Mouse (Mus musculus): ENCODE results near the gene Tstd1. TPM values are rescaled to one million over a fixed set of nuclear protein-coding genes. Genes with fewer than 3 reads are reported as not detected.

The Tstd1 gene
- total and polyA plus RNA-seq, 2 experiments from 2014 or later: 1.1 TPM; not detected in 1

DNA sequence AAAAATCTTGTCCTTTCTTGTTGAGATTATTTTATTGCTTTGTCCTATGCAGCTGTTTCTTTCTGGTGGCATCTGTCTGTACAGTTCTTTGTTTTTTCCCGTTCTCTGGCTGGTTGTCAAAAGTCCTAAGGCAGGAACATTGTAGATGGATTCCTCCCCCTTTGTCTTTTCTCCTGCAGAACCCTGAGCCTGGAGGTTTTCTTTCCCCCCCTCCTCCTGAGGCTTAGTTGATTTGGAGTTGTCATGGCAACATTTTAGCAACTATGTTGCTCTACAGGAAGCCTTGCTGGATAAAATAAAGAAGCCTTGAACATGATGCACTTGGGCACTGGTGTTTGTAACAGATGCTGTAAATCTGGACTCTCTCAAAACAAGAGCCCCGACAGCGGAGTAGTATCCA lies 6.2 kb upstream of the Tstd1 start:
- peak overlapping the region; percentile 98 for H3K9ac ChIP-seq (replicated peaks; ENCODE audit: low read depth, low read length)
- H3K4me3 ChIP-seq (ENCODE audit: low read depth, low read length): peak overlapping the region; percentile 88
- H3K4me1 ChIP-seq (ENCODE audit: control insufficient read depth, insufficient read depth): no peaks in the 10 kb centered on the region
- no peaks in the 10 kb centered on the region for H3K9me3 ChIP-seq (replicated peaks; ENCODE audit: control insufficient read depth, low read length)
- no peak for ATAC-seq (ENCODE audit: insufficient read depth, low read depth)
- H3K4me2 ChIP-seq (ENCODE audit: low read depth, low read length): peak overlapping the region; percentile 62
- no peaks in the 10 kb centered on the region; the same call in 1 of the 2 replicates for H3K27me3 ChIP-seq (ENCODE audit: control insufficient read depth, insufficient read depth, low read length)
- DNase-seq (ENCODE audit: low spot score): peak; percentile 68
- H3K36me3 ChIP-seq (replicated peaks; ENCODE audit: control insufficient read depth, insufficient read depth, low read length): peaks cover 25% of the 10 kb centered on the region
- peak overlapping the region; percentile 92 for H3K27ac ChIP-seq (ENCODE audit: low read depth)
- WGBS: 43% methylated on average over 3 of the region's 3 CpGs
- TF ChIP-seq CTCF (IDR thresholded peaks at IDR 0.05; ENCODE audit: low read depth): no peak

DNA sequence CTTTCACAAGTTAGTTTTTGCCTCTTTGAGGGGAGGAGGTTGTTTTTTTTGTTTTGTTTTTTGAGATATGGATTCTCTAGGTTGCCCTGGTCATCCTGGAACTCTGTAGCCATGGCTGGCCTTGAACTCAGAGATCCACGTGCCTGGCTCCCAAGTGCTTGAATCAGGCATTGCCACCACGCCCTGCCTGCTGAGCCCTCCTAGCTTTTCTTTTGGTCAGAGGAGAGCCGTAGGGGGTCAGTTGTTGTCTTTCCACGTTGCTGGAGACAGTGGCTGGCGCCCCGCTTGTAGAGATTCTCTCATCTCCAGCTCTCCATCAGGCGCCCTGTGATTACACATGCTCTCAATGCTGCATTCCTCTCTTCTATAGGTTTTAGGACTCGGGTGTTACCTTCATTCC lies 5.1 kb upstream of the Tstd1 start:
- Histone ChIP-seq H3K9me3 (replicated peaks; ENCODE audit: control insufficient read depth, low read length) (no peaks in the 10 kb centered on the region), H3K9ac (replicated peaks; ENCODE audit: low read depth, low read length) (no peak overlapping the region), H3K27ac (ENCODE audit: low read depth) (no peak overlapping the region), H3K4me2 (ENCODE audit: low read depth, low read length) (no peak overlapping the region), H3K4me1 (ENCODE audit: control insufficient read depth, insufficient read depth) (no peaks in the 10 kb centered on the region), H3K27me3 (ENCODE audit: control insufficient read depth, insufficient read depth, low read length) (no peaks in the 10 kb centered on the region; the same call in 1 of the 2 replicates), H3K36me3 (replicated peaks; ENCODE audit: control insufficient read depth, insufficient read depth, low read length) (peaks cover 36% of the 10 kb centered on the region), H3K4me3 (ENCODE audit: low read depth, low read length) (no peak overlapping the region)
- DNase-seq (ENCODE audit: low spot score) (no peak), ATAC-seq (ENCODE audit: insufficient read depth, low read depth) (no peak)
- TF ChIP-seq EP300 (IDR thresholded peaks at IDR 0.05; ENCODE audit: low read depth): no peak
- 77% methylated on average over 8 of the region's 8 CpGs for WGBS

GRCm38 (mm10) chr1:171419291-171419882 lies 715 bp downstream of the Tstd1 start:
- Histone ChIP-seq H3K4me1 (ENCODE audit: control insufficient read depth, insufficient read depth) (no peaks in the 10 kb centered on the region), H3K27me3 (ENCODE audit: control insufficient read depth, insufficient read depth, low read length) (no peaks in the 10 kb centered on the region), H3K4me2 (ENCODE audit: low read depth, low read length) (no peak overlapping the region), H3K9ac (replicated peaks; ENCODE audit: low read depth, low read length) (no peak overlapping the region), H3K9me3 (replicated peaks; ENCODE audit: control insufficient read depth, low read length) (no peaks in the 10 kb centered on the region), H3K27ac (ENCODE audit: low read depth) (no peak overlapping the region), H3K4me3 (ENCODE audit: low read depth, low read length) (no peak overlapping the region), H3K36me3 (replicated peaks; ENCODE audit: control insufficient read depth, insufficient read depth, low read length) (peaks cover 54% of the 10 kb centered on the region)
- TF ChIP-seq EP300 (IDR thresholded peaks at IDR 0.05; ENCODE audit: low read depth) (no peak), CTCF (IDR thresholded peaks at IDR 0.05; ENCODE audit: low read depth) (no peak)
- 73% methylated on average over 12 of the region's 12 CpGs for WGBS
- ATAC-seq (ENCODE audit: insufficient read depth, low read depth) (no peak), DNase-seq (ENCODE audit: low spot score) (no peak)

DNA sequence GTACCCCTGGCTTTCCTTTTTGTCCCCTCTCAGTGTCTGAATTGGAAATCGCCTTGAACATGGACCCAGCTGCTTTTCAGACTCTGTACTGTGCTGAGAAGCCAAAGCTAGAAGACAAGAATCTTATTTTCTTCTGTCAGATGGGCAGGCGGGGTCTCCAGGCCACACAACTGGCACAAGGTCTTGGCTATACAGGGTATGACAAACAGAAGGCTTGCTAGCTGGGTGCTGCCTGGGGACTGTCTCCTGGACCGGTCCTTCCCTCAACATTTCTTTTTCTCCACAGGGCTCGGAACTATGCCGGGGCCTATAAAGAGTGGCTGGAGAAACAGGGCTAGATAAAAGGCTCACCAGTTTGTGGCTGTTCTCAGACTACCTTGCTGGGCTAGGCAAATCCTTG lies 1.2 kb downstream of the Tstd1 start:
- ATAC-seq (ENCODE audit: insufficient read depth, low read depth) (no peak), DNase-seq (ENCODE audit: low spot score) (no peak)
- Histone ChIP-seq H3K4me3 (ENCODE audit: low read depth, low read length) (no peak overlapping the region), H3K9me3 (replicated peaks; ENCODE audit: control insufficient read depth, low read length) (no peaks in the 10 kb centered on the region), H3K36me3 (replicated peaks; ENCODE audit: control insufficient read depth, insufficient read depth, low read length) (peaks cover 54% of the 10 kb centered on the region), H3K9ac (replicated peaks; ENCODE audit: low read depth, low read length) (no peak overlapping the region), H3K4me2 (ENCODE audit: low read depth, low read length) (no peak overlapping the region), H3K4me1 (ENCODE audit: control insufficient read depth, insufficient read depth) (peaks cover 2% of the 10 kb centered on the region; the same call in 1 of the 2 replicates), H3K27me3 (ENCODE audit: control insufficient read depth, insufficient read depth, low read length) (no peaks in the 10 kb centered on the region), H3K27ac (ENCODE audit: low read depth) (no peak overlapping the region)
- 86% methylated on average over 5 of the region's 5 CpGs for WGBS
- TF ChIP-seq EP300 (IDR thresholded peaks at IDR 0.05; ENCODE audit: low read depth) (no peak), CTCF (IDR thresholded peaks at IDR 0.05; ENCODE audit: low read depth) (no peak)

DNA sequence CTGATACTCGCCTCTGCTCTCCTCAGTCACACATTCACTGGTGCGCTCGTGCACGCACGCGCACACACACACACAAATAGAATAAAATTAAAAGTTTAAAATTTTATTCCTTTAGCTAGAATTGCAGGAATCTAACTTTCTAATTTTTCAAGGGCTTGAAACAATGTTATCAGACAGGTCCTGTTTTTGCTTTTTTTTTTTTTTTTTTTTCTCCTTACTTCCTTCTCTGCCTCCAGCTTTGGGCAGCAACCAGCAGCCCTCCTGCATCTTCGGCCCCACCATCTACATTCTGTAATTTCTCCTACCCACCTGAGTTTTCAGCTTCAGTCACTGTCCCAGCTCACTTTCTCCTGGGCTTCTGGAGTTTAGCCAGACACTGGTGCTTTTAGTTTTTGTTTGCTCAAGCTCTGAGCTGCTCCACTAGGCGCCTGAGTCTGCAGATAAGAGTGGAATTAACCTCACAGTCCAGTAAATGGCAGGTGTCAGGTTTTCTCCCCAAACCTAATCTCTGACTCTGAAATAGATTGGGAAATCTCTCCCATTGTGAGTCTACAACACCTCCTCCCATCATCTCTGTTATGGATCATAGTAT lies 3.9 kb downstream of the Tstd1 start:
- DNase-seq (ENCODE audit: low spot score) (no peak), ATAC-seq (ENCODE audit: insufficient read depth, low read depth) (no peak)
- no peak overlapping the region for H3K9ac ChIP-seq (replicated peaks; ENCODE audit: low read depth, low read length)
- no peak overlapping the region for H3K27ac ChIP-seq (ENCODE audit: low read depth)
- no peak overlapping the region for H3K4me3 ChIP-seq (ENCODE audit: low read depth, low read length)
- H3K27me3 ChIP-seq (ENCODE audit: control insufficient read depth, insufficient read depth, low read length): no peaks in the 10 kb centered on the region
- no peaks in the 10 kb centered on the region for H3K9me3 ChIP-seq (replicated peaks; ENCODE audit: control insufficient read depth, low read length)
- 73% methylated on average over 8 of the region's 8 CpGs for WGBS
- H3K4me1 ChIP-seq (ENCODE audit: control insufficient read depth, insufficient read depth): peaks cover 8% of the 10 kb centered on the region; the same call in 1 of the 2 replicates
- no peak overlapping the region for H3K4me2 ChIP-seq (ENCODE audit: low read depth, low read length)
- peaks cover 27% of the 10 kb centered on the region for H3K36me3 ChIP-seq (replicated peaks; ENCODE audit: control insufficient read depth, insufficient read depth, low read length)
- no peak for TF ChIP-seq CTCF (IDR thresholded peaks at IDR 0.05; ENCODE audit: low read depth)
- no peak for TF ChIP-seq EP300 (IDR thresholded peaks at IDR 0.05; ENCODE audit: low read depth)

GRCm38 (mm10) chr1:171424638-171425037 lies 6.0 kb downstream of the Tstd1 start:
- no peak overlapping the region for H3K9ac ChIP-seq (replicated peaks; ENCODE audit: low read depth, low read length)
- no peaks in the 10 kb centered on the region for H3K27me3 ChIP-seq (ENCODE audit: control insufficient read depth, insufficient read depth, low read length)
- DNase-seq (ENCODE audit: low spot score) (no peak), ATAC-seq (ENCODE audit: insufficient read depth, low read depth) (no peak)
- peak overlapping the region; percentile 40; the same call in 1 of the 2 replicates for H3K27ac ChIP-seq (ENCODE audit: low read depth)
- no peak overlapping the region for H3K4me2 ChIP-seq (ENCODE audit: low read depth, low read length)
- 30% methylated on average over 5 of the region's 5 CpGs for WGBS
- no peak overlapping the region for H3K4me3 ChIP-seq (ENCODE audit: low read depth, low read length)
- H3K36me3 ChIP-seq (replicated peaks; ENCODE audit: control insufficient read depth, insufficient read depth, low read length): 0 out of 2 replicates have a peak, but pooled peaks cover 7% of the 10 kb centered on the region
- peaks cover 8% of the 10 kb centered on the region; the same call in 1 of the 2 replicates for H3K4me1 ChIP-seq (ENCODE audit: control insufficient read depth, insufficient read depth)
- H3K9me3 ChIP-seq (replicated peaks; ENCODE audit: control insufficient read depth, low read length): no peaks in the 10 kb centered on the region
- TF ChIP-seq EP300 (IDR thresholded peaks at IDR 0.05; ENCODE audit: low read depth): no peak
- no peak for TF ChIP-seq CTCF (IDR thresholded peaks at IDR 0.05; ENCODE audit: low read depth)
